Mouse (Mus musculus) liver, embryonic 18 days (tissue): Measurements from ENCODE around the gene Lrat. TPM values are rescaled to one million over a fixed set of nuclear protein-coding genes. Genes with fewer than 3 reads are reported as not detected.

Experiments
- polyA plus RNA-seq: library from polyadenylated mRNA; depleted of rRNA; stranded (reverse); fragments of >200 nt; gene quantifications from 2 replicates; pipeline ENCODE4 v1.2.3, GENCODE M21; 2012; rRNA removed

Lrat gene
- polyA plus RNA-seq = 2.5 and 2.8 TPM in 2 replicates

DNA sequence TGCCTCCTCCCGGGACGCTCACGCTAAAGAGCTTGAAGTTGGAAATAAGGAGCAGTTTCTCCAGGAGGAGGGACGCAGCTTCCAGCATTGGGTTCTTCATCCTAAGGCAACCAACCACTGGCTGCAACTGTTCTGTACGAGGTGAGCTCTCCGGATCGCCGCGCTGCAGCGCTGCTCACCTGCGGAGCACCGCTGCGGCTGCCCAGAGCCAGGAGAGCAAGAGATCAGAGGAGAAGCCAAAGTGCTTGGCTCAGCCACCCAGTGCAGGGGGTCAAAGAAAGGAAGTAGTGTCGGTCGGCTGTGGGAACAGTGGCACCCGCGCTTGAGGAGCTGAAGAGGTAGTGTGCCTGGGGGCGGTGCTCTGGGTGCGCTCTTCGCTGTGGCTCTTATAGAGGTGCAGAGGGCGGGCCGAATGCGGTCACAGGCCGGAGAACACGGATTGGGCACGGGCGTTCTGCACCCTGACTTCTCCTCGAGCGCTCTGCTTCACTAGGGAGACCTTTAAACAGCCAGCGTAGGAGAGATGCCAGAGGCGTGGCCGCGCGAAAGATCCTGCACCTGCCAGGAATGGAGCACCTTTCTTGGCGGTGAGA is at the start of gene Lrat:
TSS of gene Lrat (minus strand) at position 361 of the 593 bp plus-strand sequence.

DNA sequence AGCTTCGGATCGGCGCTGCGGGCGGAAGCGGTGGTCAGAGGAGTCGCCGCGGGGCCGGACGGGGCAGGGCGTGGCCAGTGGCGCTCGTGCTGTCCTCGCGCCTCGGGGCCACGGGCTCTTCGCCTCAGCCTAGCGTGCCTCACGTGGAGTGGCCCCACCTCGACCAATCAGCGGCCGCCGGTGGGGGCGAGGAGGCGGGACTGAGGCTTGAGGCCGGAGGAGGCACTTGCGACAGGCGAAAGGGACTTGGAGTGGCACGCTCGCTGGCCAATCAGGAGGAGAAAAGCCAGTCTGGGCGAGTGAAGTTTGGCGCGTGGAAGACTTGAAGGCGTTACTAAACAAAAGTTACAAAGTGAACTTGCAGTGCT is 27.4 kb downstream of the Lrat start, which contains the start of gene Rbm46:
TSS of gene Rbm46 (minus strand) at position 112 of the 368 bp plus-strand sequence.

Other genes with a start within 250 kb of the Lrat start
- 0.30 TPM in 2 replicates for gene Rbm46, start 27.5 kb downstream of the Lrat start, polyA plus RNA-seq
- gene Fgg, start 103.8 kb upstream of the Lrat start, polyA plus RNA-seq = 4,778 and 5,150 TPM in 2 replicates
- 3,597 and 3,810 TPM in 2 replicates for gene Fga, start 122.1 kb upstream of the Lrat start, polyA plus RNA-seq
- gene Fgb, start 145.9 kb upstream of the Lrat start, polyA plus RNA-seq = 3,555 and 4,009 TPM in 2 replicates
- gene Plrg1, start 151.5 kb upstream of the Lrat start, polyA plus RNA-seq = 42.0 and 47.9 TPM in 2 replicates
- gene Dchs2, start 224.0 kb upstream of the Lrat start, polyA plus RNA-seq = under 0.01 and 0.02 TPM in 2 replicates